Mouse (Mus musculus): ENCODE measurements at regions not wholly inside any gene's neighbourhood (a gene's known extent, or its start where the extent isn't known, plus 50 kb on each side); places are given as distances from the start of the nearest gene placed in this dataset.

DNA sequence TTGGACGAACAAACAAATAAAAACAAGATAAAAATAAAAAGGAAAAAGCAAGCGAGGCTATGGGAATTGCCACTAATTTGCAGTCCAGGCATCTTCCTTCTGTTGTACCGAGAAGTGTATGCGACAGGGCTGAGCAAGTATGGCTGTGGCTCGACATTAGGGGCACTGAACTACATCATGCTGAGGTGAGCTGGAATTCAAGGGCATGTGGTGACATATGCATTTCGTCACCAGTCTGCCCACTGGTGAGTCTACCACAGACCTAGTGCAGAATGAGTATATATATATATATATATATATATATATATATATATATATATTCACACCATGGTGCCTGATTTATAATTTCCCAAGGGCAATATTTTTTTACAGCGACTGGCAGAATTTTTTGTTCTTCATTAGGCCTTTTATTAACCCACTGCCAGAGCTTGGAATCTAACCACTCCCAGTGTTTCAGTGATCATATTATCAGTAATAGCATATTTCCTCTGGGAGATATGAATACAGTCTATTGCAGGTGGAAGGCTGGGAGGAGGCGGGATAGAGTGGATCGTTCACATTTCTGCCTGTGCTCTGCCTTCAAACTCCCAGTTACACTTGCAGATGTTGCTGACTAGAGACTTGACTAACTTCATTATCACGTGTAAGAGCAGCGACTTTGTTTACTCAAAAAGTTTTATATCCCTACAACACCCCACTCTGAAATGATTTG lies 133.6 kb upstream of the Satb1 start:
- H3K27ac ChIP-seq (ENCODE audit: low read depth, low read length), result no peak overlapping the region
- no peak overlapping the region for H3K4me2 ChIP-seq (ENCODE audit: low read depth)
- H3K36me3 ChIP-seq (ENCODE audit: control insufficient read depth, insufficient read depth, low read length), result no peaks in the 10 kb centered on the region
- no peaks in the 10 kb centered on the region for H3K27me3 ChIP-seq (ENCODE audit: control insufficient read depth, insufficient read depth, low read length)
- no peak overlapping the region for H3K9ac ChIP-seq (ENCODE audit: low read length)
- no peaks in the 10 kb centered on the region for H3K9me3 ChIP-seq (ENCODE audit: control insufficient read depth, low read length)
- WGBS, result 92% methylated on average over 11 of the region's 11 CpGs
- H3K4me1 ChIP-seq (ENCODE audit: control insufficient read depth, insufficient read depth, low read length), result no peaks in the 10 kb centered on the region
- no peak overlapping the region for H3K4me3 ChIP-seq (ENCODE audit: low read depth, low read length)
- no peak for DNase-seq (ENCODE audit: low spot score)
- ATAC-seq (ENCODE audit: insufficient read depth, low FRiP score, low TSS enrichment), result no peak

- 78% methylated on average over 12 of the region's 12 CpGs for WGBS
- H3K9ac ChIP-seq (ENCODE audit: low read length), result no peak overlapping the region
- H3K4me2 ChIP-seq (ENCODE audit: low read depth), result no peak overlapping the region
- no peaks in the 10 kb centered on the region for H3K27me3 ChIP-seq (ENCODE audit: control insufficient read depth, insufficient read depth, low read length)
- no peaks in the 10 kb centered on the region for H3K36me3 ChIP-seq (ENCODE audit: control insufficient read depth, insufficient read depth, low read length)
- H3K4me3 ChIP-seq (ENCODE audit: low read depth, low read length), result no peak overlapping the region
- H3K27ac ChIP-seq (ENCODE audit: low read depth, low read length), result no peak overlapping the region
- ATAC-seq (ENCODE audit: insufficient read depth, low FRiP score, low TSS enrichment), result no peak
- DNase-seq (ENCODE audit: low spot score), result no peak
- no peaks in the 10 kb centered on the region for H3K4me1 ChIP-seq (ENCODE audit: control insufficient read depth, insufficient read depth, low read length)
- H3K9me3 ChIP-seq (ENCODE audit: control insufficient read depth, low read length), result no peaks in the 10 kb centered on the region
Observed at GRCm38 (mm10) chr17:51962529-51963110, 129.5 kb upstream of the Satb1 start.

GRCm38 (mm10) chr17:51961337-51961736 lies 128.2 kb upstream of the Satb1 start:
- no peak for DNase-seq (ENCODE audit: low spot score)
- 88% methylated on average over 4 of the region's 4 CpGs for WGBS
- ATAC-seq (ENCODE audit: insufficient read depth, low FRiP score, low TSS enrichment), result no peak
- no peak overlapping the region for H3K9ac ChIP-seq (ENCODE audit: low read length)
- H3K9me3 ChIP-seq (ENCODE audit: control insufficient read depth, low read length), result no peaks in the 10 kb centered on the region
- no peak overlapping the region for H3K27ac ChIP-seq (ENCODE audit: low read depth, low read length)
- H3K4me3 ChIP-seq (ENCODE audit: low read depth, low read length), result no peak overlapping the region
- H3K4me2 ChIP-seq (ENCODE audit: low read depth), result no peak overlapping the region
- H3K27me3 ChIP-seq (ENCODE audit: control insufficient read depth, insufficient read depth, low read length), result no peaks in the 10 kb centered on the region
- H3K36me3 ChIP-seq (ENCODE audit: control insufficient read depth, insufficient read depth, low read length), result no peaks in the 10 kb centered on the region
- no peaks in the 10 kb centered on the region for H3K4me1 ChIP-seq (ENCODE audit: control insufficient read depth, insufficient read depth, low read length)

DNA sequence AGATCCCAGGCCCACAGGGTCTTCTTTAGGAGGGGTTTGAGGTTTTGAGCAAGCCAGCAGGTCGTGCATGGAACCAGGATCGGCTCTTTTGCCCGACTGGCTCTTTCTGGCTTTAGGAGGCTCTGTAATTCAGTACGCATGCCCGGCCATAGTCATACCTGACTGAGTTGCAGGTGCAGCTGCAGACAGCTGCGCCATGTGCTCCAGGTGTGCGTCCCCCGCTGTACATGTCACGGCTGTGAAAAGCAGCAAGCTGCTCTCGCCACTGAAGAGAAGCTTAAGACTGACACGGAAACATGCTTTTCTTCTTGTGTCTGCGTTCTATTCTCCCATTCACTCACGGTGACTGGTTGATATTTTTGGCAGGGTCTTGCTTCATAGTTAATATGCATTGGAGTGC lies 123.2 kb upstream of the Satb1 start:
- Histone ChIP-seq H3K9me3 (ENCODE audit: control insufficient read depth, low read length) (no peaks in the 10 kb centered on the region), H3K9ac (ENCODE audit: low read length) (no peak overlapping the region), H3K27me3 (ENCODE audit: control insufficient read depth, insufficient read depth, low read length) (no peaks in the 10 kb centered on the region), H3K4me1 (ENCODE audit: control insufficient read depth, insufficient read depth, low read length) (no peaks in the 10 kb centered on the region), H3K4me3 (ENCODE audit: low read depth, low read length) (no peak overlapping the region), H3K36me3 (ENCODE audit: control insufficient read depth, insufficient read depth, low read length) (no peaks in the 10 kb centered on the region), H3K4me2 (ENCODE audit: low read depth) (no peak overlapping the region), H3K27ac (ENCODE audit: low read depth, low read length) (no peak overlapping the region)
- 95% methylated on average over 13 of the region's 13 CpGs for WGBS
- DNase-seq (ENCODE audit: low spot score) (no peak), ATAC-seq (ENCODE audit: insufficient read depth, low FRiP score, low TSS enrichment) (no peak)

DNA sequence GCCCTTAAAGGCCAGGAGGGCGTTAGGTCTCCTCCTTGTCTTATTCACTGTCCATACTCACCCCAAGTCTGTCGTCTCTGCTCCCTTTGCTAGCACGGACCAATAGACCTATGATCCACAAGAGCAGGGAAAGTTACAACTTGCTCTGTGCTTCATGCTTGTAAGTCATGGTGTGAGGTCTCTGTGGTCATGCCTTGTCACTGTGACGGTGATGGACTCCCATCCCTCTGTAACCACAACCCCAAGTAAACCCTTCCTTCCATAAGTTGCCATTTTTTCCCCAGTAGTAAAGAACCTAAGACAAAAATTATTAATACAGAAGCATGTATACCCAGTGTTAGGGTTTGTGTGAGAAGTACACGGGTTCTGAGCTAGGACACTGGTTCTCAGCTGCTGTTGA lies 104.6 kb upstream of the Satb1 start:
- ATAC-seq (ENCODE audit: insufficient read depth, low FRiP score, low TSS enrichment) (no peak), DNase-seq (ENCODE audit: low spot score) (no peak)
- no peak overlapping the region for H3K4me3 ChIP-seq (ENCODE audit: low read depth, low read length)
- no peaks in the 10 kb centered on the region for H3K36me3 ChIP-seq (ENCODE audit: control insufficient read depth, insufficient read depth, low read length)
- WGBS, result 85% methylated on average over 5 of the region's 5 CpGs
- no peak overlapping the region for H3K27ac ChIP-seq (ENCODE audit: low read depth, low read length)
- no peaks in the 10 kb centered on the region for H3K4me1 ChIP-seq (ENCODE audit: control insufficient read depth, insufficient read depth, low read length)
- no peak overlapping the region for H3K9ac ChIP-seq (ENCODE audit: low read length)
- H3K27me3 ChIP-seq (ENCODE audit: control insufficient read depth, insufficient read depth, low read length), result no peaks in the 10 kb centered on the region
- no peaks in the 10 kb centered on the region for H3K9me3 ChIP-seq (ENCODE audit: control insufficient read depth, low read length)
- no peak overlapping the region for H3K4me2 ChIP-seq (ENCODE audit: low read depth)

DNA sequence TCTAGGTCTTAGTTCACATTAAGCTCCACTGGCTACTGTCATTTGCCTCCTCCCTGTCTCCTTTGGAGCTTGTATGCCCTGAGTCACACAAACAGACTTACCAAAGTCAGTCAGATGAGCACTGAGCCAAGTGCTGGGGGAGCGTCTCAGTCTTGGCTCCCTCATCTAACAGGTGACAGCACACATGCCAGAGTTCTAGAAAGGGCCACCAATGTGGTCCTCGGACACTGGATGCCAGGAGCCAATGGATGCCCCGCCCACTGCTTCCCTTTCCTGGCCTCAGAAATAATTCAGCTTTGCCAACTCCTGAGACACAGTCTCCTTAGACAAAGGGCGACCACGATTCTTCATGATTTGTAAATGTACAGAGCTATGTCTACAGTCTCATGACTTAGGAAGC lies 103.0 kb upstream of the Satb1 start:
- Histone ChIP-seq H3K4me1 (ENCODE audit: control insufficient read depth, insufficient read depth, low read length) (no peaks in the 10 kb centered on the region), H3K27me3 (ENCODE audit: control insufficient read depth, insufficient read depth, low read length) (no peaks in the 10 kb centered on the region), H3K4me3 (ENCODE audit: low read depth, low read length) (no peak overlapping the region), H3K36me3 (ENCODE audit: control insufficient read depth, insufficient read depth, low read length) (no peaks in the 10 kb centered on the region), H3K4me2 (ENCODE audit: low read depth) (no peak overlapping the region), H3K9me3 (ENCODE audit: control insufficient read depth, low read length) (no peaks in the 10 kb centered on the region), H3K27ac (ENCODE audit: low read depth, low read length) (no peak overlapping the region), H3K9ac (ENCODE audit: low read length) (no peak overlapping the region)
- 91% methylated on average over 5 of the region's 5 CpGs for WGBS
- ATAC-seq (ENCODE audit: insufficient read depth, low FRiP score, low TSS enrichment), result no peak
- DNase-seq (ENCODE audit: low spot score), result no peak

DNA sequence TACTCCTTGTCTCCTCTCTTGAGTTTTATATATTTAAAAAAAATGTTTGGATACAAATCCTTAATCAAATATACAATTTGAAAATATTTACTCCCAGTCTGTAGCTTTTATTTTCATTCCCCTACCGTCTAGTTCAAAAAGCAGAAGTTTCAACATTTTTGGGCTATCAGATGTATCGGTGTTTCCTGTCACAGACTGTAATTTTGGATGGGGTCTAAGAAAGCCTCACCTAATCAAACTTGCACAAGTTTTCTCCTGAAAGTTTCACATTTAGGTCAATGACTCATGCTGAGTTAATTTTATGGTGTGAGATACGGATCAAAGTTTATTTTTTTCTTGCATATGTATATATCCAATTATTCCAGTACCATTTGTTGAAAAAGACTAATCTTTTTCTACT lies 93.3 kb upstream of the Satb1 start:
- Histone ChIP-seq H3K36me3 (ENCODE audit: control insufficient read depth, insufficient read depth, low read length) (no peaks in the 10 kb centered on the region), H3K9me3 (ENCODE audit: control insufficient read depth, low read length) (no peaks in the 10 kb centered on the region), H3K27me3 (ENCODE audit: control insufficient read depth, insufficient read depth, low read length) (no peaks in the 10 kb centered on the region), H3K4me2 (ENCODE audit: low read depth) (no peak overlapping the region), H3K27ac (ENCODE audit: low read depth, low read length) (no peak overlapping the region), H3K4me3 (ENCODE audit: low read depth, low read length) (no peak overlapping the region), H3K4me1 (ENCODE audit: control insufficient read depth, insufficient read depth, low read length) (no peaks in the 10 kb centered on the region), H3K9ac (ENCODE audit: low read length) (no peak overlapping the region)
- 92% methylated on average over 3 of the region's 3 CpGs for WGBS
- DNase-seq (ENCODE audit: low spot score), result no peak
- ATAC-seq (ENCODE audit: insufficient read depth, low FRiP score, low TSS enrichment), result no peak

GRCm38 (mm10) chr17:51907031-51907430 lies 73.9 kb upstream of the Satb1 start:
- 80% methylated on average over 4 of the region's 4 CpGs for WGBS
- no peaks in the 10 kb centered on the region for H3K9me3 ChIP-seq (ENCODE audit: control insufficient read depth, low read length)
- ATAC-seq (ENCODE audit: insufficient read depth, low FRiP score, low TSS enrichment) (no peak), DNase-seq (ENCODE audit: low spot score) (no peak)
- H3K36me3 ChIP-seq (ENCODE audit: control insufficient read depth, insufficient read depth, low read length), result no peaks in the 10 kb centered on the region
- H3K27me3 ChIP-seq (ENCODE audit: control insufficient read depth, insufficient read depth, low read length), result no peaks in the 10 kb centered on the region
- no peak overlapping the region for H3K27ac ChIP-seq (ENCODE audit: low read depth, low read length)
- no peaks in the 10 kb centered on the region for H3K4me1 ChIP-seq (ENCODE audit: control insufficient read depth, insufficient read depth, low read length)
- no peak overlapping the region for H3K4me3 ChIP-seq (ENCODE audit: low read depth, low read length)
- H3K9ac ChIP-seq (ENCODE audit: low read length), result no peak overlapping the region
- no peak overlapping the region for H3K4me2 ChIP-seq (ENCODE audit: low read depth)

DNA sequence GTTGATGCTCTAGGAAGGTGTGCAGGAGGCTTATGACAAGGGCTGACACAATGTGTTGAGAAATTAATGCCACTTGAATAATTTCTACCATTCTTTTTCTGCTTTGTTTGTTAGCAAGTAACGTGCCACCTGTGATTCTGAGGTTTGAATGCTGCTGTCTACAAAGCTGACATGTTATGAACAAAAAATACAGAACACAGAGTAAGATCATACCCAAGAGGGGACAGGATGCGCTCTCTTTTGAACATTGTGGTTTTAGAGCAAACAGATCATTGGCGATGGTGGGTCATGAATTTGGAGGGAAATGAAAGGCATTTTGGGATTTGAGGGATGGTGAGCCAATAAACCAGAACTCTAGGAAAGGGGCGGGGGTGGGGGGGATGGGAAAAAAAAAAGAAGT lies 73.3 kb upstream of the Satb1 start:
- Histone ChIP-seq H3K27me3 (ENCODE audit: control insufficient read depth, insufficient read depth, low read length) (no peaks in the 10 kb centered on the region), H3K9me3 (ENCODE audit: control insufficient read depth, low read length) (no peaks in the 10 kb centered on the region), H3K4me3 (ENCODE audit: low read depth, low read length) (no peak overlapping the region), H3K9ac (ENCODE audit: low read length) (no peak overlapping the region), H3K4me2 (ENCODE audit: low read depth) (no peak overlapping the region), H3K4me1 (ENCODE audit: control insufficient read depth, insufficient read depth, low read length) (no peaks in the 10 kb centered on the region), H3K36me3 (ENCODE audit: control insufficient read depth, insufficient read depth, low read length) (no peaks in the 10 kb centered on the region), H3K27ac (ENCODE audit: low read depth, low read length) (no peak overlapping the region)
- 87% methylated on average over 4 of the region's 4 CpGs for WGBS
- ATAC-seq (ENCODE audit: insufficient read depth, low FRiP score, low TSS enrichment) (no peak), DNase-seq (ENCODE audit: low spot score) (no peak)
